In the genomic region with DNA sequence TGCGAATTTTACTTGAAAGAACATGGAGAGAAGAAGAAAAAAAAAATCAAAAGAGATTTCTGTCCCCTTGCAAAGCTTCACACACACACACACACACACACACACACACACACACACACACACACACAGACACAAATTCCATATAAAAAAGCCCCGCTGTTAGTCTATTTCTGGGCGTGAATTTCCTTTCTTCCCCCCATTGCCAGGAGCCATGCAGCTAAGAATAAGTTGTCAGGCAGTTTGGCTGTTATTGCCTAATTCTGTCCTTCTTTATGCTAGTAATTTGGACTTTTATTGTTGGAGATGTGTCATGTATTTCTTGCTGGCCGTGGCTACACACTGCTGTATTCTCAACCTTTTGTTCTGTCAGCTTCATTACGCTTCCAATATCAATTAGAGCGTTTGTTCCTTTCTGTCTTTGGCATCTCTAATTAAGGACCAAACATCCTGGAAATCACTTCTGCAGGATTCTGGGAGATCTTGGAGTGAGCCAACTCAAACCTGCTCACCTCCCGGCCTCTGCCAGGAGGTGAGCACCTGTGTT, we compare ENCODE assay signal across 14 mouse cellular contexts.
"Had no signal": no experiment of that assay in that cellular context is flagged by ENCODE, and none has a peak within 500 bp of the region (broad histone marks: within the 10 kb centered on the region; RNA-seq: fewer than 3 reads in every experiment).

No protein-coding gene starts in this region.

- H3K9ac ChIP-seq: liver, embryonic 13.5 days; midbrain, embryonic 15.5 days; neural tube, embryonic 12.5 days; neural tube, embryonic 15.5 days had no signal

- ATAC-seq: midbrain, embryonic 15.5 days had no signal

- DNase-seq: kidney, adult 2 months; kidney, postnatal 25 days; liver, embryonic 13.5 days; lung, adult 2 months; lung, postnatal 14 days; lung, postnatal 4 days; right cerebral cortex, postnatal 25 days; thymus, adult 18-20 months; thymus, postnatal 4 days had no signal

- H3K27me3 ChIP-seq: liver, embryonic 13.5 days; midbrain, embryonic 15.5 days; neural tube, embryonic 12.5 days; neural tube, embryonic 15.5 days had no signal

- H3K4me2 ChIP-seq: liver, embryonic 13.5 days; midbrain, embryonic 11.5 days; midbrain, embryonic 15.5 days; neural tube, embryonic 12.5 days; neural tube, embryonic 15.5 days had no signal

- H3K36me3 ChIP-seq: liver, embryonic 13.5 days; midbrain, embryonic 15.5 days; neural tube, embryonic 12.5 days; neural tube, embryonic 15.5 days had no signal

- H3K9me3 ChIP-seq: midbrain, embryonic 15.5 days; neural tube, embryonic 12.5 days; neural tube, embryonic 15.5 days had no signal

- H3K4me1 ChIP-seq: liver, embryonic 13.5 days; midbrain, embryonic 15.5 days; neural tube, embryonic 12.5 days; neural tube, embryonic 15.5 days had no signal

- H3K27ac ChIP-seq: kidney, postnatal 0 days; liver, embryonic 13.5 days; midbrain, embryonic 15.5 days; neural tube, embryonic 12.5 days; neural tube, embryonic 15.5 days had no signal

- H3K4me3 ChIP-seq: liver, embryonic 13.5 days; midbrain, embryonic 15.5 days; neural tube, embryonic 12.5 days; neural tube, embryonic 15.5 days had no signal
